ENCODE assay signal across 8 mouse cellular contexts in the genomic region with DNA sequence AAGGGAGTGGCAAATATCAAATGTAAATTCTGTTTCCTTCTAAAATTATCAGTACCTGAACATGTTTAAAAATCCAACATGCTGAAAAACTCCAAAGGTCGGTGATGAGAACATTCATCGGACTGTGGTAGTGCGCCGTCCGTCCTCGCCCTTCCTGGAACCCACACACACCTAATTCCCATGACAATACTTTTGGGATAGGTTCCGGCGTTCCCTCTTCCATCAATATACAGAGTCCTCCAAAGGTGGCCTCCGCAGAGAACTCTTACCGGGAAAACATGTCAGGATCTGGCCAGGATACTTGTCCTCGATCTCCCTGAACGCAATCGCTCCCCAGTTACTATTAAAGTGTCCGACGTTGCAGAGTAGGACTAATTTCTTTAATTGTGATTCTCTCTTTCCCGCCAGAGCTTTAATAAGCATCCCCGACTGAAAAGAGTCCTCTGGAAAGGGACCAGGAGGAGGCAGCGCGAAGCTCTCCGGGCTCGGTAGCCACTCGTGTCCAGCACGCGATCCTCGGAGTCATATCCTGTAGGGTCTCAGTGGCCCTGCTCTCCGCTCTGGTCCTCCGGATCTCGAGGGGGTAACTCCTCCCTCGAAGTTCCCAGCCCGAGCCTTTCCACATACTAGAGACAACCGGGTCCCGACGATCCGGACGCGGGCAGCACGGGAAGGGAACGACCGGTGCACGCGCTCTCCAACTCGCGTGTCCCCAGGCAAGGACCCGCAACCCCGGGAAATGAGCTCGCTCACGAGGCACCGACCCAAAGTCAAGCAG. TPM values are rescaled to one million over a fixed set of nuclear protein-coding genes. Genes with fewer than 3 reads are reported as not detected.
DNase-seq lines count a peak whose midpoint lies in the region; ATAC-seq and TF ChIP-seq lines count a peak whose summit lies in the region.

No protein-coding gene starts in this region.

- DNase-seq in adrenal gland, postnatal 10 days = peak; percentile 10
- no peak for DNase-seq in adrenal gland, adult 8-10 months
- peak; percentile 59 for DNase-seq in lung, postnatal 0 days (ENCODE audit: low spot score)
- DNase-seq in lung, postnatal 10 days = no peak
- no peak for DNase-seq in thymus, postnatal 10 days (ENCODE audit: low spot score in 2 of 2)
- DNase-seq in adipocyte (ENCODE audit: low spot score) = no peak

- peak overlapping the region; percentile 83 for H3K4me2 ChIP-seq in lung, postnatal 0 days (replicated peaks; ENCODE audit: low read depth, low read length)
- peak overlapping the region; percentile 84 for H3K4me2 ChIP-seq in hindbrain, embryonic 12.5 days (replicated peaks)

- no peaks in the 10 kb centered on the region for H3K27me3 ChIP-seq in lung, postnatal 0 days (replicated peaks; ENCODE audit: insufficient read depth, low read length)
- 0 out of 2 replicates have a peak, but pooled peaks cover 5% of the 10 kb centered on the region for H3K27me3 ChIP-seq in hindbrain, embryonic 12.5 days

- H3K4me3 ChIP-seq in lung, postnatal 0 days (ENCODE audit: low read depth, low read length) = peak overlapping the region; percentile 69
- peak overlapping the region; percentile 70 for H3K4me3 ChIP-seq in hindbrain, embryonic 12.5 days

- H3K36me3 ChIP-seq in lung, postnatal 0 days (ENCODE audit: insufficient read depth, low read length) = no peaks in the 10 kb centered on the region
- H3K36me3 ChIP-seq in hindbrain, embryonic 12.5 days = no peaks in the 10 kb centered on the region; the same call in 1 of the 2 replicates

- peak; percentile 67 for ATAC-seq in lung, postnatal 0 days
- peak; percentile 82 for ATAC-seq in hindbrain, embryonic 12.5 days (ENCODE audit: low FRiP score)
- ATAC-seq in megakaryocyte-erythroid progenitor cell, adult 5-6 weeks (replicated peaks; ENCODE audit: low FRiP score, low TSS enrichment, poor library complexity, severe bottlenecking) = peak; percentile 3

- H3K4me1 ChIP-seq in lung, postnatal 0 days (ENCODE audit: insufficient read depth, low read depth, low read length) = peaks cover 7% of the 10 kb centered on the region; the same call in 1 of the 2 replicates
- peaks cover 19% of the 10 kb centered on the region for H3K4me1 ChIP-seq in hindbrain, embryonic 12.5 days

- H3K9ac ChIP-seq in lung, postnatal 0 days (replicated peaks; ENCODE audit: low read depth) = peak overlapping the region; percentile 55
- peak overlapping the region; percentile 71 for H3K9ac ChIP-seq in hindbrain, embryonic 12.5 days

- no peak for TF ChIP-seq CTCF in lung, postnatal 0 days (IDR thresholded peaks at IDR 0.05)

- peak overlapping the region; percentile 73 for H3K27ac ChIP-seq in lung, postnatal 0 days (ENCODE audit: low read length)
- H3K27ac ChIP-seq in hindbrain, embryonic 12.5 days = peak overlapping the region; percentile 63; the same call in 1 of the 2 replicates

- H3K9me3 ChIP-seq in lung, postnatal 0 days (ENCODE audit: low read length) = no peaks in the 10 kb centered on the region
- no peaks in the 10 kb centered on the region for H3K9me3 ChIP-seq in hindbrain, embryonic 12.5 days (replicated peaks)

- TF ChIP-seq EP300 in lung, postnatal 0 days (IDR thresholded peaks at IDR 0.05) = no peak

- WGBS in lung, postnatal 0 days = 2% methylated on average over 48 of the region's 48 CpGs
- WGBS in hindbrain, embryonic 12.5 days = under 1% methylated on average over 48 of the region's 48 CpGs

RNA-seq across cellular contexts. Expression of a gene that starts 17.6 kb away (rescaled TPM):
- 10 to 100 TPM; 46.3 to 53.4 TPM for total RNA-seq in adrenal gland, postnatal 10 days (2021)
- 10 to 100 TPM; 41.7 to 62.5 (median 54.4) TPM for total RNA-seq in adrenal gland, adult 8-10 months (2022)
- polyA plus RNA-seq in lung, postnatal 0 days (2015; fragmentation: Nextera tagmentation; extraction: Ambion mirVana) = 20.6 and 22.3 TPM in 2 replicates
- polyA plus RNA-seq in hindbrain, embryonic 12.5 days (2016; fragmentation: Nextera tagmentation; extraction: Ambion mirVana) = 66.9 and 67.4 TPM in 2 replicates
- 147 and 179 TPM in 2 replicates for total RNA-seq in megakaryocyte-erythroid progenitor cell, adult 5-6 weeks (2014; fragmentation: Nextera tagmentation)
- 483 and 518 TPM in 2 replicates for total RNA-seq in megakaryocyte-erythroid progenitor cell, adult 5-6 weeks (2017)

RNA-seq across cellular contexts. Expression of a gene that starts 46.2 kb away (rescaled TPM):
- under 1 TPM; 0.45 to 0.55 TPM for total RNA-seq in adrenal gland, postnatal 10 days (2021)
- 1 to 10 TPM in 2 of 4 experiments, under 1 TPM in 2; 0.49 to 1.9 (median 1.3) TPM for total RNA-seq in adrenal gland, adult 8-10 months (2022)
- polyA plus RNA-seq in lung, postnatal 0 days (2015; fragmentation: Nextera tagmentation; extraction: Ambion mirVana) = 0.42 and 0.46 TPM in 2 replicates
- 0.99 TPM in 2 replicates for polyA plus RNA-seq in hindbrain, embryonic 12.5 days (2016; fragmentation: Nextera tagmentation; extraction: Ambion mirVana)
- total RNA-seq in megakaryocyte-erythroid progenitor cell, adult 5-6 weeks (2014; fragmentation: Nextera tagmentation) = not detected in 2 replicates
- not detected in 2 replicates for total RNA-seq in megakaryocyte-erythroid progenitor cell, adult 5-6 weeks (2017)

Comparison
In these comparisons a context has a peak if more than half of its experiments do, and no peak if none do; other contexts are left out.
1. DNase-seq: peak in adrenal gland, postnatal 10 days (single experiment) and lung, postnatal 0 days (single experiment); none in adrenal gland, adult 8-10 months (single experiment), lung, postnatal 10 days (single experiment), thymus, postnatal 10 days (0 of 2) and adipocyte (single experiment).
2. ATAC-seq: peak in every context shown above with its lines; median percentile 82 in hindbrain, embryonic 12.5 days; 67 in lung, postnatal 0 days; 3 in megakaryocyte-erythroid progenitor cell, adult 5-6 weeks.